Mouse (Mus musculus) MEL (cell line): ENCODE measurements at regions not wholly inside any gene's neighbourhood (a gene's known extent, or its start where the extent isn't known, plus 50 kb on each side); places are given as distances from the start of the nearest gene placed in this dataset.

Source experiments
- CTCF ChIP-seq, 3 experiments: IDR thresholded peaks in 2 of 3; conservative IDR thresholded peaks in 1 of 3; 2 replicates each; pipeline ENCODE4 v1.5.1; 2011 to 2012; ENCODE audit warnings: low read length in 3 of 3, low read depth in 2 of 3, mild to moderate bottlenecking in 2 of 3, improper control_type of control experiment in 1 of 3, inconsistent platforms in 1 of 3, mixed read lengths in 1 of 3, moderate library complexity in 1 of 3; ENCODE audit not compliant: control insufficient read depth in 1 of 3, insufficient read depth in 1 of 3, poor library complexity in 1 of 3, severe bottlenecking in 1 of 3
- GATA1 ChIP-seq: IDR thresholded peaks from 2 replicates; pipeline ENCODE4 v1.6.1; 2011; ENCODE audit warnings: low read depth, low read length, improper control_type of control experiment
- POLR2A ChIP-seq, 2 experiments: IDR thresholded peaks; 2 replicates each; pipeline ENCODE4 v1.6.1; 2011 to 2012; ENCODE audit warnings: low read length in 2 of 2, mild to moderate bottlenecking in 2 of 2, control low read depth in 1 of 2, improper control_type of control experiment in 1 of 2, low read depth in 1 of 2, moderate library complexity in 1 of 2; ENCODE audit not compliant: control insufficient read depth in 1 of 2, insufficient read depth in 1 of 2, poor library complexity in 1 of 2
- RAD21 ChIP-seq: IDR thresholded peaks from 2 replicates; pipeline ENCODE4 v1.6.1; 2011; ENCODE audit warnings: mild to moderate bottlenecking, low read depth, low read length, improper control_type of control experiment

DNA sequence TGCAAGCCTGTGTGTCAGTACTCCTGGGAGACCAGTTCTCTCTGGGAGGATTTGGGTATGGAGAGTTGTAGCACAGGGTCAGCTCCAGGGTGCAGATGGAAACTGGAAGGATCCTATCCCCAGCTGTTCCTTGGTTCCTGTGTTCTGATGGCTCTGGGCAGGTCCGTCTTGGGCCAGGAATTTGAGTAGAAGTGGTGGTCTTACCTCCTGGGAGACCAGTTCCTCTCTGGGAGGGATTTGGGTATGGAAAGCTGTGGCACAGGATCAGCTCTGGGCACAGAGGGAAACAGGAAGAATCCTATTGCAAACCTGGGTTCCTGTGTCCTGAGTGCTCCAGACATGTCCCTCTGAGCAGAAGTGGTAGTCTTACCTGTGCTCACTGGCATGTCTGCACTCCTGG is 314.5 kb downstream of the Wdr11 start:
- TF ChIP-seq RAD21 (no peak), CTCF (IDR thresholded peaks at IDR 0.05 in 2 of 3, conservative IDR thresholded peaks at IDR 0.05 in 1 of 3; ENCODE audit: control insufficient read depth in 1 of 3, insufficient read depth in 1 of 3, low read depth in 2 of 3, low read length in 3 of 3, poor library complexity in 1 of 3, severe bottlenecking in 1 of 3) (no peak), POLR2A (IDR thresholded peaks at IDR 0.05; ENCODE audit: control insufficient read depth in 1 of 2, insufficient read depth in 1 of 2, low read depth in 1 of 2, low read length in 2 of 2, poor library complexity in 1 of 2) (no peak), GATA1 (no peak)
